Mouse (Mus musculus) erythroblast, embryonic 14.5 days (primary cell): ENCODE results near the gene Cux2.

Experiments
- GATA1 ChIP-seq: IDR thresholded peaks from 2 replicates; pipeline ENCODE4 v1.6.1; 2012; ENCODE audit warnings: low read length, inconsistent platforms, mixed read lengths
- TAL1 ChIP-seq: IDR thresholded peaks from 3 replicates; pipeline ENCODE4 v1.6.1; 2012; ENCODE audit warnings: low read length, inconsistent platforms, mixed read lengths

DNA sequence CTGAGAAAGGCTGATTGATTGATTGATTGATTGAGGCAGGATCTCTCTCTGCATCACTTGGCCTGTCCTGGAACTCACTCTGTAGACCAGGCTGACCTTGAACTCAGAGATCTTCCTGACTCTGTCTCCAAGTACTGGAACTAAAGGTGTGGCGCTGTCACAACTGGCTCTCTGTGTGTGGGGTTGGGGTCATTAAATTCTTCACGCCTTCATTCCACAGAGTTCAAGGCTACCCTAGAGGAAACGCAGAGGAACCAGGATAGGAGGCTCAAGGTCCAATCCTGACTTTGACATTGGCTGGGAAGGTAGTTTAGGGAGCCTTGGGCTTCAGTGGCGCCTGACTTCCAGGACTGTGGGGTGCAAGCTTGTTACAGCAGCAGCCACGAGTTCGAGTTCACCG is 159.0 kb downstream of the Cux2 start:
- no peak for TF ChIP-seq GATA1
- no peak for TF ChIP-seq TAL1
